8 mouse cellular contexts compared by ENCODE assay signal in genomic region chr11:82871031-82871446, GRCm38 (mm10). TPM values are rescaled to one million over a fixed set of nuclear protein-coding genes. Genes with fewer than 3 reads are reported as not detected.
A peak's percentile ranks its signal among the peaks of the same experiment; 100 is the strongest.
DNase-seq lines count a peak whose midpoint lies in the region; ATAC-seq and TF ChIP-seq lines count a peak whose summit lies in the region.

Rffl (minus strand) TSS chr11:82871210.

- peak within 1 kb of the TSS; percentile 51 for H3K4me2 ChIP-seq in CH12.LX (ENCODE audit: insufficient read depth, low read depth, poor library complexity, severe bottlenecking)
- peak within 1 kb of the TSS; percentile 80 for H3K4me2 ChIP-seq in forebrain, embryonic 12.5 days
- peak within 1 kb of the TSS; percentile 87 for H3K4me2 ChIP-seq in heart, postnatal 0 days (ENCODE audit: low read depth, low read length)
- H3K4me2 ChIP-seq in liver, embryonic 16.5 days (ENCODE audit: low read depth, low read length): peak within 1 kb of the TSS; percentile 67
- H3K4me2 ChIP-seq in neural tube, embryonic 13.5 days: peak within 1 kb of the TSS; percentile 79

- H3K9ac ChIP-seq in CH12.LX (ENCODE audit: insufficient read depth, low read depth): peak within 1 kb of the TSS; percentile 23
- peak within 1 kb of the TSS; percentile 80 for H3K9ac ChIP-seq in forebrain, embryonic 12.5 days
- H3K9ac ChIP-seq in heart, postnatal 0 days (replicated peaks; ENCODE audit: low read depth, low read length): peak within 1 kb of the TSS; percentile 75
- H3K9ac ChIP-seq in liver, embryonic 16.5 days (ENCODE audit: low read depth, low read length): peak within 1 kb of the TSS; percentile 96
- H3K9ac ChIP-seq in neural tube, embryonic 13.5 days: peak within 1 kb of the TSS; percentile 81

- in situ Hi-C loops in CH12.LX (cut with MboI; ENCODE audit: low pct_ligation_motif_present, low pct_unique_long_range_greater_than_20kb, low sequenced_read_pairs): no loop called here

- TF ChIP-seq RAD21 in CH12.LX (IDR thresholded peaks at IDR 0.05; ENCODE audit: low read depth, low read length): peak; percentile 33

- TF ChIP-seq EP300 in CH12.LX (IDR thresholded peaks at IDR 0.05; ENCODE audit: low read length): no peak
- no peak for TF ChIP-seq EP300 in heart, postnatal 0 days (IDR thresholded peaks at IDR 0.05; ENCODE audit: low read depth)

- peak within 1 kb of the TSS; percentile 73 for H3K27ac ChIP-seq in CH12.LX (ENCODE audit: insufficient read depth, low read depth)
- 0 out of 2 replicates have a peak within 1 kb of the TSS, but pooled peaks have one; percentile 46 for H3K27ac ChIP-seq in forebrain, embryonic 12.5 days
- peak within 1 kb of the TSS; percentile 72 for H3K27ac ChIP-seq in heart, postnatal 0 days (ENCODE audit: low read depth)
- H3K27ac ChIP-seq in liver, embryonic 16.5 days (ENCODE audit: low read length): peak within 1 kb of the TSS; percentile 93
- H3K27ac ChIP-seq in neural tube, embryonic 13.5 days (replicated peaks): peak within 1 kb of the TSS; percentile 52; the same call in 1 of the 2 replicates
- H3K27ac ChIP-seq in testis, adult 2 months (ENCODE audit: control insufficient read depth, insufficient read depth, low read depth, low read length): peak within 1 kb of the TSS; percentile 43

- peak in 1 of 2 experiments; percentile 89; a peak in 2 of 4 replicates for TF ChIP-seq CTCF in CH12.LX (conservative IDR thresholded peaks at IDR 0.05 in 1 of 2, IDR thresholded peaks at IDR 0.05 in 1 of 2; ENCODE audit: low read depth in 2 of 2, low read length in 2 of 2)
- TF ChIP-seq CTCF in heart, postnatal 0 days (IDR thresholded peaks at IDR 0.05; ENCODE audit: low read depth): peak; percentile 74
- peak; percentile 76 for TF ChIP-seq CTCF in testis, adult 2 months (IDR thresholded peaks at IDR 0.05; ENCODE audit: control insufficient read depth, insufficient read depth, insufficient replicate concordance, low read depth, low read length)

- dilution Hi-C loops in CH12.LX (cut with MboI; ENCODE audit: extremely low pct_ligation_motif_present, extremely low pct_unique_long_range_greater_than_20kb, low sequenced_read_pairs): no loop called here

- peaks cover 17% of the 10 kb centered on the region for H3K9me3 ChIP-seq in CH12.LX (replicated peaks; ENCODE audit: low read length)
- no peaks in the 10 kb centered on the region for H3K9me3 ChIP-seq in forebrain, embryonic 12.5 days
- no peaks in the 10 kb centered on the region for H3K9me3 ChIP-seq in heart, postnatal 0 days (replicated peaks; ENCODE audit: control insufficient read depth, low read length)
- no peaks in the 10 kb centered on the region for H3K9me3 ChIP-seq in liver, embryonic 16.5 days (replicated peaks; ENCODE audit: control insufficient read depth, low read length)
- H3K9me3 ChIP-seq in neural tube, embryonic 13.5 days: no peaks in the 10 kb centered on the region

- peaks cover 0 to 8% of the 10 kb centered on the region in 2 experiments; a peak in 1 of 4 replicates for H3K4me1 ChIP-seq in CH12.LX (ENCODE audit: control insufficient read depth in 1 of 2, insufficient read depth in 2 of 2)
- peaks cover 13% of the 10 kb centered on the region; the same call in 1 of the 2 replicates for H3K4me1 ChIP-seq in forebrain, embryonic 12.5 days
- H3K4me1 ChIP-seq in heart, postnatal 0 days (ENCODE audit: control insufficient read depth, insufficient read depth): no peaks in the 10 kb centered on the region; the same call in 1 of the 2 replicates
- H3K4me1 ChIP-seq in liver, embryonic 16.5 days (ENCODE audit: control insufficient read depth, low read depth, low read length): peaks cover 28% of the 10 kb centered on the region
- H3K4me1 ChIP-seq in neural tube, embryonic 13.5 days (replicated peaks): peaks cover 12% of the 10 kb centered on the region
- H3K4me1 ChIP-seq in testis, adult 2 months (ENCODE audit: control insufficient read depth, insufficient read depth, low read length): peaks cover 11% of the 10 kb centered on the region

- H3K79me2 ChIP-seq in CH12.LX (replicated peaks; ENCODE audit: control insufficient read depth, extremely low read depth, insufficient read depth, poor library complexity, severe bottlenecking): peaks cover 24% of the 10 kb centered on the region

- under 1% methylated on average over 36 of the region's 43 CpGs for WGBS in forebrain, embryonic 12.5 days
- WGBS in heart, postnatal 0 days: under 1% methylated on average over 33 of the region's 43 CpGs
- under 1% methylated on average over 41 of the region's 43 CpGs for WGBS in liver, embryonic 16.5 days (ENCODE audit: insufficient replicate concordance)
- under 1% methylated on average over 43 of the region's 43 CpGs for WGBS in neural tube, embryonic 13.5 days

- H3K4me3 ChIP-seq in CH12.LX (replicated peaks in 1 of 3; ENCODE audit: low read depth in 2 of 3, low read length in 2 of 3, poor library complexity in 1 of 3): peak within 1 kb of the TSS; percentile 2 to 83 (median 63)
- H3K4me3 ChIP-seq in forebrain, embryonic 12.5 days (replicated peaks): peak within 1 kb of the TSS; percentile 87
- peak within 1 kb of the TSS; percentile 91 for H3K4me3 ChIP-seq in heart, postnatal 0 days (ENCODE audit: low read depth, low read length)
- peak within 1 kb of the TSS; percentile 95 for H3K4me3 ChIP-seq in liver, embryonic 16.5 days (ENCODE audit: low read depth, low read length)
- peak within 1 kb of the TSS; percentile 72 for H3K4me3 ChIP-seq in neural tube, embryonic 13.5 days
- H3K4me3 ChIP-seq in testis, adult 2 months (ENCODE audit: control insufficient read depth, low read depth, low read length): peak within 1 kb of the TSS; percentile 88

- peak; percentile 54; the same call in 1 of the 2 replicates for TF ChIP-seq POLR2A in CH12.LX (IDR thresholded peaks at IDR 0.05; ENCODE audit: low read depth, low read length)
- TF ChIP-seq POLR2A in testis, adult 2 months (IDR thresholded peaks at IDR 0.05; ENCODE audit: control insufficient read depth, low read depth, low read length): no peak

- ATAC-seq in forebrain, embryonic 12.5 days (ENCODE audit: low FRiP score): peak; percentile 95
- ATAC-seq in heart, postnatal 0 days (ENCODE audit: insufficient read depth, low read depth): peak; percentile 96
- ATAC-seq in liver, embryonic 16.5 days (ENCODE audit: low read depth): peak; percentile 93
- ATAC-seq in neural tube, embryonic 13.5 days (ENCODE audit: low read depth): peak; percentile 96

- peak; percentile 14 for DNase-seq in CH12.LX (ENCODE audit: extremely low read depth)
- peak; percentile 92 for DNase-seq in c-Kit-positive CD71-positive TER-119-negative erythroid progenitor cells, embryonic 14.5 days (ENCODE audit: low read depth)
- DNase-seq in heart, postnatal 0 days (ENCODE audit: low spot score): peak; percentile 89
- peak; percentile 99 for DNase-seq in kidney, postnatal 4 days

- H3K27me3 ChIP-seq in CH12.LX (replicated peaks): no peaks in the 10 kb centered on the region
- H3K27me3 ChIP-seq in forebrain, embryonic 12.5 days: no peaks in the 10 kb centered on the region
- no peaks in the 10 kb centered on the region for H3K27me3 ChIP-seq in heart, postnatal 0 days (ENCODE audit: control insufficient read depth, insufficient read depth, low read length)
- H3K27me3 ChIP-seq in liver, embryonic 16.5 days (ENCODE audit: control insufficient read depth, insufficient read depth, low read depth, low read length): no peaks in the 10 kb centered on the region
- H3K27me3 ChIP-seq in neural tube, embryonic 13.5 days: no peaks in the 10 kb centered on the region
- H3K27me3 ChIP-seq in testis, adult 2 months (ENCODE audit: control insufficient read depth, insufficient read depth, low read length): no peaks in the 10 kb centered on the region

- peaks cover 0 to 6% of the 10 kb centered on the region in 2 experiments for H3K36me3 ChIP-seq in CH12.LX (replicated peaks in 1 of 2; ENCODE audit: control insufficient read depth in 1 of 2, insufficient read depth in 1 of 2, low read length in 1 of 2)
- H3K36me3 ChIP-seq in forebrain, embryonic 12.5 days (replicated peaks): no peaks in the 10 kb centered on the region
- no peaks in the 10 kb centered on the region for H3K36me3 ChIP-seq in heart, postnatal 0 days (replicated peaks; ENCODE audit: control insufficient read depth, insufficient read depth, low read length)
- H3K36me3 ChIP-seq in liver, embryonic 16.5 days (ENCODE audit: control insufficient read depth, insufficient read depth): no peaks in the 10 kb centered on the region
- no peaks in the 10 kb centered on the region for H3K36me3 ChIP-seq in neural tube, embryonic 13.5 days
- no peaks in the 10 kb centered on the region for H3K36me3 ChIP-seq in testis, adult 2 months (ENCODE audit: control insufficient read depth, insufficient read depth, low read length)

TF ChIP-seq in CH12.LX, 34 proteins besides CTCF, POLR2A, EP300 and RAD21 (continues in another document):
- no peak for TF ChIP-seq USF1 (IDR thresholded peaks at IDR 0.05; ENCODE audit: low read depth, low read length)
- TF ChIP-seq IRF4 (IDR thresholded peaks at IDR 0.05; ENCODE audit: low read depth, low read length): no peak
- TF ChIP-seq CHD1 (IDR thresholded peaks at IDR 0.05; ENCODE audit: low read depth, low read length): no peak
- no peak for TF ChIP-seq RCOR1 (conservative IDR thresholded peaks at IDR 0.05; ENCODE audit: low read depth, low read length)
- TF ChIP-seq ZNF384 (IDR thresholded peaks at IDR 0.05; ENCODE audit: low read depth, low read length): no peak
- TF ChIP-seq ZKSCAN1 (IDR thresholded peaks at IDR 0.05; ENCODE audit: borderline replicate concordance, low read depth, low read length): no peak
- no peak for TF ChIP-seq MAFK (IDR thresholded peaks at IDR 0.05; ENCODE audit: insufficient replicate concordance, low read length)
- no peak for TF ChIP-seq MAX (IDR thresholded peaks at IDR 0.05; ENCODE audit: low read length)
- no peak for TF ChIP-seq E2F4 (IDR thresholded peaks at IDR 0.05; ENCODE audit: insufficient replicate concordance, low read depth, low read length)
- no peak for TF ChIP-seq JUN (IDR thresholded peaks at IDR 0.05; ENCODE audit: insufficient read depth, low read depth, low read length)
- no peak for TF ChIP-seq CHD2 (IDR thresholded peaks at IDR 0.05; ENCODE audit: low read length)
- peak; percentile 76 for TF ChIP-seq SIN3A (IDR thresholded peaks at IDR 0.05; ENCODE audit: low read length)
- no peak for TF ChIP-seq MYC (IDR thresholded peaks at IDR 0.05; ENCODE audit: low read depth, low read length)

RNA-seq across cellular contexts. Expression of gene Rffl, which starts in this region (rescaled TPM):
- 14.8 and 16.5 TPM in 2 replicates for total RNA-seq in CH12.LX (2012; rRNA removed)
- 1.2 and 1.5 TPM in 2 replicates for total RNA-seq in CH12.LX (2014; rRNA removed)
- 3.0 TPM in 2 replicates for polyA plus RNA-seq in CH12.LX (2012; ENCODE audit: insufficient read length, low read depth)
- 16.6 and 19.1 TPM in 2 replicates for polyA plus RNA-seq in forebrain, embryonic 12.5 days (2016; fragmentation: Nextera tagmentation; extraction: Ambion mirVana)
- total RNA-seq in heart, postnatal 0 days (2014; rRNA removed; ENCODE audit: low replicate concordance): 3.8 and 4.8 TPM in 2 replicates
- 2.3 and 2.4 TPM in 2 replicates for polyA plus RNA-seq in heart, postnatal 0 days (2015; fragmentation: Nextera tagmentation; extraction: Ambion mirVana)
- polyA plus RNA-seq in liver, embryonic 16.5 days (2015; fragmentation: Nextera tagmentation; extraction: Ambion mirVana): 25.8 and 26.4 TPM in 2 replicates
- 4.8 and 6.3 TPM in 2 replicates for polyA plus RNA-seq in neural tube, embryonic 13.5 days (2015; fragmentation: Nextera tagmentation; extraction: Ambion mirVana)
- polyA plus RNA-seq in testis, adult 2 months (2012; rRNA removed): 135 and 143 TPM in 2 replicates

Comparison
In these comparisons a context has a peak if more than half of its experiments do, and no peak if none do; other contexts are left out.
1. Peak in every context shown above with its lines: DNase-seq, ATAC-seq, H3K4me3 ChIP-seq and H3K27ac ChIP-seq.
2. DNase-seq: peak in every context shown above with its lines; median percentile 99 in kidney, postnatal 4 days; 92 in c-Kit-positive CD71-positive TER-119-negative erythroid progenitor cells, embryonic 14.5 days; 89 in heart, postnatal 0 days; 14 in CH12.LX.
3. H3K27ac ChIP-seq: peak in every context shown above with its lines; median percentile 93 in liver, embryonic 16.5 days; 73 in CH12.LX; 72 in heart, postnatal 0 days; 52 in neural tube, embryonic 13.5 days; 46 in forebrain, embryonic 12.5 days; 43 in testis, adult 2 months.
4. H3K9ac ChIP-seq: peak in every context shown above with its lines; median percentile 96 in liver, embryonic 16.5 days; 81 in neural tube, embryonic 13.5 days; 80 in forebrain, embryonic 12.5 days; 75 in heart, postnatal 0 days; 23 in CH12.LX.